Mouse (Mus musculus): ENCODE data around the gene Birc2. TPM values are rescaled to one million over a fixed set of nuclear protein-coding genes. Genes with fewer than 3 reads are reported as not detected.
"Not testable (repeated sequence)": the region's sequence is repeated elsewhere in the genome, so short reads cannot be mapped to it uniquely, and the experiment has no call there.

The Birc2 gene
- 10 to 100 TPM; 28.1 to 30.5 TPM for total RNA-seq (2021)

DNA sequence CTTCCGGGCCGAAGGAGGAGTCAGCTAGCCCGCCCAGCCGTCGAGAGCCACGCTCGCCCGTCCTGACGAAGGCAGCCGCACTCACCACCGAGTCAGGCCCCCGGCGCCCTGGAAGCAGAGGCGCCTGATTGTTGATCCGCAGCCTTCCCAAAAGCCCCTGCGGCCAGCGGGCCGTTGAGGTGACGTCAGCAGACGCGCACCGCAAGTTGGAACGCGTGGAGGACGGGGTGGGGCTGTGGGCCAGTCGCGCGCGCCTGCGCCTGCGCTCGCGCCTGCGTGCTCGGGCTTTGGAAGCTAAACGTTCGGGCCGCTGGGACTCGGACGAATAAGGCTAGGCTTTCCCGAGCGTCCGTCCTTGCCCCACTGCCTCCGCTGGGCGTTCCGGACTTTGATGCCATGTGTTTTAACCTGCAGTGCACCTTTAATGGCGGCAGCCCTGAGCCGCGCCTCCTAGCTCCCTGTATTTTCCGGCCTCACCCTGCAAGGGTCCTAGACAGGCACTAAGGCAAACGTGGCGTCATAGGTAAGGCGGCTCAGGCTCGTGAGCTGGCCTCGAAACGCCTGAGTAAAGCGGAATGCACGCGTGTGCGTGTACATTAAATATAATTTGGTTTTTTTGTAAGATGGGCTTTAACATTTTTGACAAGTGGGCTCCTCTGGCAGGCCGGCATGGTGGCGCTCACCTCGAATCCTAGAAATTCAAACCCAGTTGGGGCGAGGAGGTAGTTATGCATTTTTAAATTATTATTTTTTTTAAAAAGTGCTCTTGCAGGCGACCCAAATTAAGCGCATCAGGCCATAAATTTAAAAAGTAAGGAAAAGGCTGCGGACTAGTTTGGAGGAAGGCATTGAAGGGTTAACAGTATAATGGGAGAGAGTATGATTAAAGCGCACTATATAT is at the start of gene Birc2:
Birc2 (minus strand) TSS at position 160 of the 901 bp plus-strand sequence.
- intact Hi-C loops (cut with DNase I) = no loop called here
- DNase-seq = peak; percentile 97

DNA sequence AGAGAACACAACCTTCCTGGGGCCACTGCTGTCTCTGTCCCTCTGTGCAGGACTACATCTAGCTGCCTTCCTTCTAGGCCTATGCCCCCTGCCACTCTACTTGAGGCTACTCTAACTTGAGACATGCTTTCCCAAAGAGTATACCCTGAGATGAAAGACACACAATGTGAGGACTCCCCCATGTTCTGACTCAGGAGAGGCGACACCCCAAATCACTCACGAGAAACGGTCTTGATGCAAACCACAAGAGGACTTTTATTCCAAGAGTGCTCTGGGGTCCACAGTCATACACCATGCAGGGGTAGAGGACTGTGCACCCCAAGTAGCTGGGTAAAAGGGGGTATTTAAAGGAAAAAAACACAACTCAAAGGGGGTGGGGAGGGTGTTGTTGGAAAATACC is 47.5 kb upstream of the Birc2 start:
- no peak for DNase-seq
- intact Hi-C loops (cut with DNase I) = no loop called here

DNA sequence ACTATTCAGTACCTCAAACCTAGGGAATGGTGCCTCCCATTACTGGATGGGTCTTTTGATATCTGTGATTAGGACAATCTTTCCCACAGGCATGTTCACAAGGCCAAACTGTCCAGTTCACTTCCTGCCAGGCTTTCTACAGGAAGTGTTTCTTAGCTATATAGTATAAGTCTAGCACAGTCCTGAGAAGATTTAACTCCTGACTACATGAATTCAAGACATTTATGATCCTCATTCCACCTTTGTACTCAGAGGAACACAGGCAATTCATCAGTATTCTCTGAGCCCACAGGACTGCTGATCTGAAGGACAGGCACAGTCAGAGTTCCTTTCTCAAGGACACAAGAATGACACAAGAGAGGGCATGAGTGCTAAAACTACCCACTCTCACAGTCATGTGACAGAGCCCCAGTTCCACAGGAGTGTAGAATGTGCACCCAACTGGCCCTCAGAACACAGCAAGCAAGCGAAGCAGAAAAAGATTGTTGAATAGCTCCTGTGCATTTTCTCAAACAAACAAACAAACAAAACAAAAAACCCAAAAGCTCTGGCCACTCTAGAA is 45.5 kb upstream of the Birc2 start:
- intact Hi-C loops (cut with DNase I) = no loop called here
- DNase-seq = no peak

DNA sequence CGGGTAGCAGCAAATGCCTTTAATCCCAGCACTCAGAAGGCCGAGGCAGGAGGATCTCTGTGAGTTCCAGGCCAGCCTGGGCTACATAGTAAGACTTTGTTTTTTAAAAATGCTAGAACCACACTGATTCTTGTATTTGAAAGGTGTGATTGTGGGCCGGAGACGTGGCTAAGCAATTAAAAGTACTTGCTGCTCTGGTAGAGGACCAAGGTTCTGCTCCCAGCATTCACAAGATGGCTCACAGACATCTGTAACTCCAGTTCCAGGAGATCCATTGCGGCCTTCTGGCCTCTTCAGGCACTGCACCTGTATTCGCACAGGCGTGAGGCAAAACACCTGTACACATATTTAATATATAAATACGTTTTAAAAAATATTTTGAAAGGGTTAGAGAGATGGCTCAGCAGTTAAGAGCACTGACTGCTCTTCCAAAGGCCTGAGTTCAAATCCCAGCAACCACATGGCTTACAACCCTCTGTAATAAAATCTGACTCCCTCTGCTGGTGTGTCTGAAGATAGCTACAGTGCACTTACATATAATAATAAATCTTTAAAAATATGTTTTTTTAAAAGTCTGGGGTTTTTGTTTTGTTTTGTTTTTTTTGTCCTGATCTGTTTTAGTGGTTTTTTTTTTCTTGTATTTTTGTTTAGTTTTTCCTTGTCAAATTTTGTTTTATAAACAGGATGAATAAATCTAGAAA is 36.8 kb upstream of the Birc2 start:
- intact Hi-C loops (cut with DNase I) = no loop called here

DNA sequence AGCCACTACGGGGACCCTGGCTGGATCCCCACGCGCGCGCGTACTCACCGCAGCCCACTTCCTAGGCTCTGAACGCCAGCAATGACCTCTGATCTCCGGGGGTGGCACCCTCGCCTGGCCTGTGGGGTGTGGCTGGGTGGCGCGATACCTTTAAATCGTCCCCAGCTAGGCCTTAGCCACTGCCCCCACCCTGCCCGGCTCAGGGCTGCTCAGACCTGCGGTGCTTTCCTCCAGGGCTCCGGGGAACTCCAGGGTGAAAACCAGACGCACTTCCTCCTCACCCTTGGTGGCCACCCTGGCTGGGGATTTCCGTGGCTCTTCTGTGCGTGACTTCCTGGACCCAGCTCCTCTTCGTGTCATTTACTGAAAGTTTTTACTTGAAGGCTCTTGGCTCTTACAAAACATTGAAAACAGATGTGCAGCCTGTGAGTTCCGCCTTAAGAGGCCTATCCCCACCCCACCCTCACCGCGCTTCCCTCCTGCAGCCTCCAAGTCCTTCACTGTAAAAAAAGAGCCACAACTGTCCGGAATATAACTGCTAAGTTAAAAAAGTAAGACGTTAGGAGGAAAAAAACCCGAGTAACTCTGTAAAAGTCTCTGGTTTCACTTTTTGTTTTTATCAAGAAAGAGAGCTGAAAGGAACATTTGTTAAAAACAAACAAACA is 36.0 kb upstream of the Birc2 start, which contains the start of gene Birc3:
Birc3 (minus strand) TSS at position 412 of the 665 bp plus-strand sequence.
- intact Hi-C loops (cut with DNase I) = no loop called here
- DNase-seq = peak; percentile 3

More for the DNA sequence above, 36.8 kb upstream of the Birc2 start:
- no peak for DNase-seq

DNA sequence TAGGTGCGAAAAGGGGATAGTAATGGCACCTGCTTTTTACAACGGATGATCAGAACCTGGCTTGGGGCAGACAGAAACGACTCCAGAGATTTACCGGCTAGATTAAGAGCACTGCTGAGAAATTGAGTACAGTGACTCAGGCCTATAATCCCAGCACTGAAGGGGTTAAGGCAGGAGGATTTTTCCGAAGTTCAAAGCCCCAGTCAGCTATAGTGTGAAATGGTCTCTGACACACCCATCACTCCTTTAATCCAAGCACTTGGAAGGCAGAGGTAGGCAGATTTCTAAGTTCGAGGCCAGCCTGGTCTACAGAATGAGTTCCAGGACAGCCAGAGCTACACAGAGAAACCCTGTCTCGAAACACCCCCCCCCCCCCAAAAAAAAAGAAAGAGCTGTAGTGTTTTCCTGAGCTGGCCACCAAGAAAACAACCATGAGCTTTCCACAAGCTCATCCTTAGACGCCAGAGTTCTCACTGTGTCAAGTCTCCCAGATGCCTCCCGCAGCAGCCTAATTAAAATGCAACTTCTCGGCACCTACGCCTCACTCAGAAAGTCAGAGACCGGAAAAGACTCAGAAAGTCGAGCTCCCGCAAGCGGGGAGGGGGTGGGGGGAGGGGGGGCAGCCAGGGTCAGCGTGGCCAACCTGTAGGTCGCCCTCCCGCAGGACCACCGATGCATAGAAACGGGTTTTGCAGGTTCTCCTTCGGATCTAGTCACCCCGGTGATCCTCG is 35.3 kb upstream of the Birc2 start:
- intact Hi-C loops (cut with DNase I) = no loop called here
- DNase-seq = no peak

DNA sequence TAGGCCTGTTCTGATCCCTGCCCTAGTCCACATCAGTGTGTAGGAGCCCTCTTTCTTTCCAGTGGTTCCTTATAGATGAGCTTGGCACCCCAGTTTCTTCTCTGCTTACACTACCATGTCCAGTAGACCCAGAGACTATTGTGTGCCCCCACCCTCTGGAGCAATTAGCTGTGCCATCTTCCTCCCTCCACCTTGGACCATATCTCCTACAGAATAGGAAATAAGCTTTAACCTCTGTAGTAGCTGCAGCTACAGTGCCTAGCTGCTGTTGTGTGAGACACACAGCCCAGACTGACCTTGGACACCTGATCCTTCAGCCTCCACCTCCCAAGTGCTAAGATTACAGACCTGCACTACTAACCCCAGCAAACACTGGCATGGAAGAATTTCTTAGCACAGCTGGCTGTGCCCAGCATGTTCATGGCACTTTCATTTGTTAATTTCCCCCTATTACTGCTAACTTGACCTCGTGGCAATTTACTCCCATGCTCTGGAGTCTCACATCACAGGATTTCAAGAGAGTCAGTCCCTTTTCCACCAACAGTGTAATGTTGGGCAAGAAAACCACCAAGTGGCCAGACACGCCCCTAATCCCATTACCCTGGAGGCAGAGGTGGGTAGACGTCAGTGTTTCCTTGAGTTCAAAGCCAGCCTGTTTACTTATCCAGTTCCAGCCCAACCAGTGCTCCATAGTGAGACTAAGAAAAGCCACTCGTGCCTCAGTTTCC is 34.6 kb upstream of the Birc2 start:
- no peak for DNase-seq
- intact Hi-C loops (cut with DNase I) = no loop called here

DNA sequence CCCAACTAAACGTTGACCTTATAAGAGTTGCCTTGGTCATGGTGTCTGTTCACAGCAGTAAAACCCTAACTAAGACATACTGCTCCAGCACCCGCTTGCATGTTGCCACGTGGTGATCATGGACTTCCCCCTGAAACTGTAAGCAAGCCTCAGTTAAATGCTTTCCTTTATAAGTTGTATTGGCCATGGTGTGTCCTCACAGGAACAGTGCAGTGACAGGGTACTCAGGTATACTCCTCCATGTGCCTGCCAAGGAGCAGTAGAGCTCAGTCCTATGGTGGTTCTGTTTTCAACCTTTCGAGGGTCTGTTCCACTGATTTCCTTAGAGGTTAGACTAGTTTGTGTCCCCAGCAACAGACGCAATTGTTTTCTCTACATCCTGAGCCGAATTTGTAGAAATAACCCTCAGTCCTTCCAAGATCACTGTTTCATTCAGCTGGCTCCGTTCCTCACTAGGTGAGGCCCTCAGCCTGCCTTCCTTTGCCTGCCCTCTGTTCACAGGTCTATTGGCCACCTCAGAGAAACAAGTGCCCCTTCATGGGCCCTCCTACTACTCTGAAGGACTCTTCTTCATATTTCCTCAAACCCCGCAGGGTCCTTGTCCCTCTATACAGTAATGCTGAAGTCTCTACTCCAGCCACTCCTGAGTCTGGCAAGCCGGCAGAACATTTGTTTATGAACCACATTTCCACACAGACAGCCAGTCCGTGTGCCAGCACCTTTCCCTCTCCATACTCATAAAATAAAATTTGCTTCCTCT is 33.9 kb upstream of the Birc2 start:
- intact Hi-C loops (cut with DNase I) = no loop called here
- DNase-seq = no peak

DNA sequence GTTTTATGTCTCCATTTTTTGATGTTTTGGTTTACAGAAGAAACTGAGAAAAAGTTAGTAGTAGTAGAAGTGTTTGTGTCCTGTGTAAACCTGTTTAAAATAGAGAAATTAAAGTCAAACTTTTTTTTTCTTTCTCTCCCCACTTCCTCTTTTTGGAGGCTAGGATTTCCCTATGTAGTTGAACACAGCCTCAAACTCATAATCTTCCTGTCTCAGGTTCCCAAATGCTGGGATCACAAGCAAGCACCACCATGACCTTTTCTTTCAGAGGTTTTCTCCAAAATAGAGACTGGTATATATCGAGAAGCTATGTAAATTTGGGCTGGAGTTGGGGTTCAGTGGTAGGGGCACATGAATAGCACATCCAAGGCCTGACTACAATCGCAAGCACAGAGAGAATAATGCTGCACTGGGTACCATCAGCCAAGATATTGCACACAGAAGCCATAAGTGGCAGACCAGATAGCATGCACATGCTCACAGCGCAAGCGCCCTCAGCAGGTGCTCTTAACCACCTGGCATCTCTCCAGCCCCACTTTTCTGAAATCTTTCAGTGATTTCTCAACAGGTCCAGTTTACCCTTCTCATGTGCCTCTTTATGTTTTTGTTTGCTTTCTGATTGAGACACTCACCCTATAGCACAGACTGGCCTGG is 32.1 kb upstream of the Birc2 start:
- DNase-seq = no peak
- intact Hi-C loops (cut with DNase I) = no loop called here

DNA sequence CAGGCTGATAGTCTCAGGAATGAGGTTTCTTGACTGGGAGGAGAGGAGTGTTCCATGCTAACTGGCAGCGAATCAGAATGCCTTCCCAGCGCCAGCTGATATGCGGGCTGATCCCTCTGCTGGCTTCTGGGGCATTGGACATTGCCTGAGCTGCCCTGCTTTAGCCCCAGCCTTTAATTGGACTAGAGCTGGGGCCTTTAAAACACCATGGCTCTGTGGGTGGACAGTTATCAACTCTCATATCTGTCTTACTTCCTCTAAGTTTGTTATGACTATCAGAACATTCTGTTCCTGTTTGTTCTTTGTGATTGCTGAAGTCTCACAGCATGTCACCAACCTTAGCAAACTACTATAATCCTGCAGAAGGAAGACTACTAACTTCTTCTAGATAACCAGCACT is 31.1 kb upstream of the Birc2 start:
- no peak for DNase-seq
- intact Hi-C loops (cut with DNase I) = no loop called here

DNA sequence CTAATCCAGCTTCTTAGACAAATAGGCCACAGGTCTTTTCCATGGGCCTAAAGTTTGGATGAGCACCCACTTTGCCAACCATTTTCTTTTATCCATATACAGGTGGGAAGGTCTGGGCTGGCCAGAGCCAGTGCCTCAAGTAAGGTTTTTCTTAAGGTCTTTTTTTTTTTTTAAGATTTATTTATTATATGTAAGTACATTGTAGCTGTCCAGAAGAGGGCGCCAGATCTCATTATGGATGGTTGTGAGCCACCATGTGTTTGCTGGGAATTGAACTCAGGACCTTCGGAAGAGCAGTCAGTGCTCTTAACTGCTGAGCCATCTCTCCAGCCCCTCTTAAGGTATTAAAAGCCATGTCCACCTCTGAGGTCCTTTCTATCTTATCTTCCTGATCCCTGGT is 30.1 kb upstream of the Birc2 start:
- intact Hi-C loops (cut with DNase I); DNase-seq: not testable (repeated sequence)

DNA sequence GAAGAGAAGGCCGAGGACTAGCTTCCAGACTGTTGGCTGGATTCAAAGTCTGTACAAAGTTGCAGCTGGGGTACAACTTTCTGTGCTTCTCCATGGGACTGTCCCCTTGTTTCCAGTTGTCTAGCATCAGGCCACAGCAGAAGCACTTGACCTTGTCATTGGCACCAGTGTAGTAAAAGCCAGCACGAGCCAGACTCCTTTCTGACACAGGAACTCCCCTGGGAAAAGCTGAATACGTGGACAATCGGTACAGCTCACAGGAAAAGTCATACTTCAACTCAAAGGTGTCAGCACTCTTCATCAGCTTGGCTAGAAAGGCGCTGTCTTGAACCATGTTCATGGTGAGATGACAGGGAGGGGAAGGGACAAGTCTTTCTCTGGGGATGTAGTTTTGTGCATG is 24.1 kb upstream of the Birc2 start:
- DNase-seq = no peak
- intact Hi-C loops (cut with DNase I) = no loop called here

DNA sequence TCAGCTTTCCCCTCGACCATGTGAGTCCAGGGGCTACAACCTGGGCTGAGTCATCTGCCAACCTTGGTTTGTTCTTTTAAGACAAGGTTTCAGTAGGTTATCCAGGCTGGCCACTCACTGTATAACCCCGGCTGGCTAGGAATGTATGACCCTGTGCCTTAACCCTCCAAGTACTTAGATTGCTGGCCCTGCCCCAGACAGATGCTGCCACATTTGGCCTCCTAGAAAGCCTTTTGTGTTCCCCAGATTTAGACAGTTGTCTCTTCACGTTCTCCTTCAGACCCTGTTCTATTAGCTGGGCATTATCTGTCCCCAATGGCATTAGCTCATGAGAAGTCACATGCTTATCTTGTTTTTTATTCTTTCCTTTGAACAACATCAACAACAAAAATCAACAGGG is 19.0 kb upstream of the Birc2 start:
- DNase-seq = no peak
- intact Hi-C loops (cut with DNase I) = loop anchor here (10.0 kb wide), 2 partner anchors 141 to 349 kb away; no protein-coding TSS in a partner anchor

DNA sequence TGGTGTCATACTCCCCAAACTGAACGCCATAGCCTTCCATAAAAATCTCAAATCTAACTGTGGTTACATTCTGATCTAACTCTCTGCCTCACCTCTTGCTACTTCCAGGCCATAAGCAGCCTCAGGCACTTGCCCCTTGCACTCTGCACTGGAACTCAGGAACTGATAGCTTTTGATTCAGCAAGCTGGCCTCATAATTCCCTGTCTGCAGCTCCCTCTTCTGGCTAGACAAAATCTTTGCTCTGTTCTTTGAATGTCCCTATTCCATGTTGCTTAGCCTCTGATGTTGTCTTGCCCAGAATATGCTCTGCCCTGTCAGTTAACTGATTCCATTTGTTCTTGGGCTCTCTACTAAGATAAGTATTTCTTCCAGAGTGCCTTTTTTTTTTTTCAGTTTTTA is 18.5 kb upstream of the Birc2 start:
- intact Hi-C loops (cut with DNase I) = loop anchor here (10.0 kb wide), 2 partner anchors 141 to 349 kb away; no protein-coding TSS in a partner anchor
- peak; percentile 9 for DNase-seq

DNA sequence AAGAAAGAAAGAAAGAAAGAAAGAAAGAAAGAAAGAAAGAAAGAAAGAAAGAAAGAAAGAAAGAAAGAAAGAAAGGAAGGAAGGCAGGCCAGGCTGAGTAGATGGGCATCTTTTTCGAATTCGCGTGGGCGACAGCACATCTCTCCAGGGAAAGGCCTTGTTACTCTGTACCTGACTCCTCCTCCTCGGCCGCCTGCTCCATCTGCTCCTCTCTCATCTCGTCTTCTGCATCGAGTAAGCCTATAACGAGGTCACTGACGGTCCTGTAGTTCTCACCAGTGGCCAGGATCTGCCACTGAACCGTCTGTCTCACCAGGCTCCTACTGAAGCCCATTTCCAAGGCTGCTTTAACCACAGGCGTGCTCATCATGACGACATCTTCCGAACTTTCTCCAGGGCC is 17.3 kb upstream of the Birc2 start:
- DNase-seq = peak; percentile 12
- intact Hi-C loops (cut with DNase I) = loop anchor here (10.0 kb wide), 2 partner anchors 139 to 351 kb away; no protein-coding TSS in a partner anchor

DNA sequence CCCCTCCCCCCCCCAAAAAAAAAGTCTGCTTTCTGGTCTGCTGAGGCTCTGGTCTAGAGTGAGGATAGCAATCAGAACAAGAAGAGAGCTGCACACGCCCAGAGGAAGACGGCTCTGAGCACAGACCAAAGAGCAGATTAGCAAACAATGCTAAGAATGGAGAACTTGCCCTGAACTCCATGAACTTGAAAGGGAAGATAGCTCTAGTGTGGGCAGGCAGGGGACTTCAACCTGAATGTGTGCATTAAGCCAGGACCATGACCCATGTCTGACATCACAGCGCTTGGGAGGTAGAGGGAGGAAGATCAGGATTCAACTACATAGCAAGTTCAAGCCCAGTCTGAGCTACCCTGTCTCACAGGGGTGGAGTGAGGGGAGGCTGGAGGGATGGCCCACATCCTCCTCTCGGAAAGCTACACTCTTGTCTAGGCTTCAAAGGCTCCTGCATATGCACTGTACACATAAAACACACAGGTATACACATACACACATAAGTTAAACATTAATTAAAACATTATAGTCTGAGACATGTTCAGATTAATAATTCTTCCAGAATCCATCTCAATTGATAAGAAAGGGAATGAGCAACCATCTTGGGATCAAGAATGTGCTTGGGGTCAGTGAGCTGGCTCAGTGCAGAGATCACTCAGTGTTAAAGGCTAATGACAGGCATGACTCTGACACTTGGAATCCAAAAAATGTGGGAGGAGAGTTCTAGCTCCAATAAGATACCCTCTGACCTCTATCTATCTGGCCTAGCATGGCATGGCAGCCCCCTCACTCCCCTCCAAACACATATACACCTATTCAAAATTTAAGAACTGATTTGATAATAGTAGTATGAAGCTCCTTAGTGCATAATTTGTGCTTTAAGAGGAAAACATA is 15.7 kb upstream of the Birc2 start:
- DNase-seq = no peak
- intact Hi-C loops (cut with DNase I) = loop anchor here (10.0 kb wide), 2 partner anchors 138 to 352 kb away; no protein-coding TSS in a partner anchor

DNA sequence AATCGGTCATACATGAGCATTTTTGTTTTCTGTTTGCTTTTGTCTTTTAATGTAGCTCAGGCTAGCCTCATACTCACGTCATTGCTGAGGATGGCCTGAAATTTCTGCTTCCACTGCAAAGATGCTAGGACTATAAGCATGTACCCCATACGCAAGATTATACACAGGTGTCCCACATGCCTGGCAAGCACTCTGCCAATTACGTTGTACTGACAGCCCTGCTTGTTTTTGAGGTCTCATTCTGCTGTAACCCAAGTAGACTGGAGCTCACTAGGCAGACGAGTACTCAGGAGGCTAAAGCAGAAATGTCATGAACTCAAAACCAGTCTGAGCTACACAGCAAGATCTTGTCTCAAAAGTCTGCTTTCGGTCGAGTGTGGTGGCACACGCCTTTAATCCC is 15.0 kb upstream of the Birc2 start:
- intact Hi-C loops (cut with DNase I) = loop anchor here (10.0 kb wide), 2 partner anchors 137 to 353 kb away; no protein-coding TSS in a partner anchor

More for the DNA sequence above, 15.0 kb upstream of the Birc2 start:
- DNase-seq = no peak
